Mouse (Mus musculus): ENCODE measurements at regions not wholly inside any gene's neighbourhood (a gene's known extent, or its start where the extent isn't known, plus 50 kb on each side); places are given as distances from the start of the nearest gene placed in this dataset.

DNA sequence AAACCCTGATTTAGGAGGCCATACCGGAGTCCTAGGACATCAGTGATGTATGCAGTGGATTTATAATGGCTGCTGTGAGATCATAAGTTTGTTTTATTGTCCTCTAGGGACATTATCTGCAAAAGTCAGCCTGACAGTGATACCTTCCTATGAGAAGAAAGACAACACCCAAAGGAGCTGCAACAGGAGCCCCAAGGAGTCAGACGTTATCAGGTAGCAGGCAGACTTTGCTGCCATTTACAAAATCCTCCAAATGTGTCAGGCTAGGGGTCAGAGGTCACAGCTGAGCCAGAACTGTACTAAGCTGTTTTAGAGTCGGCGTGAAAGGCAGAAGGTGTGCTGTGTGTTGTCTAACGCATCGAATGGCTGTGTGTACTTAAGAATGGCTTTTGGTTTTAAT is 65.4 kb upstream of the Kif2a start:
- WGBS, result 87% methylated on average over 6 of the region's 6 CpGs
- TF ChIP-seq CTCF (IDR thresholded peaks at IDR 0.05; ENCODE audit: insufficient read depth, low read depth, low read length) (no peak), POLR2A (IDR thresholded peaks at IDR 0.05; ENCODE audit: insufficient read depth, low read depth, low read length) (no peak)
- no peak overlapping the region for H3K4me3 ChIP-seq (ENCODE audit: insufficient read depth, low read depth, low read length)

DNA sequence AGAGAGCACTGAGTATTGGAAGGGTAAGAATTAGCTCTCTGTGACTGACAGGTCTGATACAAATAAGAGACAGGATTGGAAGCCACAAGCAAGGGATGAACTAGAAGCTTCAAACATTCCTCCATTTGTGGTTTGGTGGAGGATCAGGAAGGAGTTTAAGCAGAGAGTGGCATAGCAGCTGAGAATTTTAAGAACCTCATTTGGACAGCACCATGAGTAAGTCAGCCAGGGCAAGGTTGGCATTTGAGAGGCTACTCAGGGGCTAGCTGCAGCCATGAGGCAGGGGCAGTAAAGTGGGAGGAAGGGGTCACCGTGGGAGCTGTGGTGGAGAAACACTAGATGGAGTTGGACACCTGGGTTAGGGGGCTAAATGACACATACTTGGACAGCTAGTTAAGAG is 56.2 kb upstream of the Kif2a start:
- Histone ChIP-seq H3K27ac (ENCODE audit: insufficient read depth, low read depth, low read length) (no peak overlapping the region), H3K4me3 (ENCODE audit: insufficient read depth, low read depth, low read length) (no peak overlapping the region), H3K4me1 (ENCODE audit: control insufficient read depth, insufficient read depth, low read length) (peaks cover 4% of the 10 kb centered on the region)
- no peak for TF ChIP-seq CTCF (IDR thresholded peaks at IDR 0.05; ENCODE audit: insufficient read depth, low read depth, low read length)
- no peak for TF ChIP-seq POLR2A (IDR thresholded peaks at IDR 0.05; ENCODE audit: insufficient read depth, low read depth, low read length)
- WGBS, result 79% methylated on average over 1 of the region's 1 CpGs

More for the DNA sequence above, 65.4 kb upstream of the Kif2a start:
- Histone ChIP-seq H3K4me1 (ENCODE audit: control insufficient read depth, insufficient read depth, low read length) (no peaks in the 10 kb centered on the region), H3K27ac (ENCODE audit: insufficient read depth, low read depth, low read length) (no peak overlapping the region)

DNA sequence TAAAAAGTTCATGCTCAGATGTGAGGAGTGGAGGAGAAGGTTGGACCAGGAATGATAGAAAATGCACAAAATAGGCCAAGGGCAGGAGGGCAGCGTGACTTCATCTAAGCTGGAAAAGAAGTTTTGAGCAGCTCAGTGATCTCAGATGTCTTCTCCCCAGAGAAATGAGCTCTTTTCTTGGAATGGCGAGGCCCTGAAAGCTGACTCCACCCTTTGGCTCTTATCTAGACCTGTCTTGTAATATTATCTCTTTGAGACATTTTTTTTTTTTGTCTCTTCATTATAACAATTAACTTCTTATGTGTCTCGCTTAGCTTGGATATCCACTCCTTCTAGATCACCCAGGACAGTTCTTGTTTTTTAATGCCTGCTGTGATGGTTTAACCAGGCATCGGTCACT is 53.0 kb upstream of the Kif2a start:
- H3K27ac ChIP-seq (ENCODE audit: insufficient read depth, low read depth, low read length), result no peak overlapping the region
- 97% methylated on average over 4 of the region's 4 CpGs for WGBS
- no peak for TF ChIP-seq POLR2A (IDR thresholded peaks at IDR 0.05; ENCODE audit: insufficient read depth, low read depth, low read length)
- TF ChIP-seq CTCF (IDR thresholded peaks at IDR 0.05; ENCODE audit: insufficient read depth, low read depth, low read length), result no peak
- no peak overlapping the region for H3K4me3 ChIP-seq (ENCODE audit: insufficient read depth, low read depth, low read length)
- H3K4me1 ChIP-seq (ENCODE audit: control insufficient read depth, insufficient read depth, low read length), result peaks cover 9% of the 10 kb centered on the region

DNA sequence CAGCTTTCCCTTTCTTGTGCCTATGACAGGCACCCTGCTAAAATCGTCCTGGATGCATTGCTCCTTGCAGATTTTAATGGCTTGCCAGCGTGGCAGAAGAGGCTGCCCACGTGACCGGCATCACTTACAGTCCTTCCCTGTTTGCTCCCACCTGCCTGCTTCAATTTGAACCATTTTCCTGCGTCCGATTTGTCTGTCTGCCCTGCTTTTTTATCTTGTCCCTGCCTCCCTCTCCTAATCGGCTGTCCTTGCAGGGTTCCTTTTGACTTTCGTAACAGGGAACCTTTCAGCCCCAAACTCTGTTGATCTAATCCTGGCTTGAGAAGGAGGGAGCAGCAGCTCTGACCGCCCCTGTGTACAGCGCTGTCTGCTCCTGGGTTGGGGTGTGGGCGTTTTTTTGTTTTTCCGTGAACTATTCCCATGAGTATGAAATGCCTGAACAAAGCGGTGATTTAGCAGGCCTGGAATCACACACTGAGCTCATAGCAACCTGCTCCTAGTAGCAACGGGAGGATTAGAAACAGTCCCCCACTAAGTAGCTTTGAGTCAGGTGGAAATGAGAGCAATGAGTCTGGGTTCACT is 51.2 kb upstream of the Kif2a start:
- WGBS, result 4% methylated on average over 14 of the region's 14 CpGs

DNA sequence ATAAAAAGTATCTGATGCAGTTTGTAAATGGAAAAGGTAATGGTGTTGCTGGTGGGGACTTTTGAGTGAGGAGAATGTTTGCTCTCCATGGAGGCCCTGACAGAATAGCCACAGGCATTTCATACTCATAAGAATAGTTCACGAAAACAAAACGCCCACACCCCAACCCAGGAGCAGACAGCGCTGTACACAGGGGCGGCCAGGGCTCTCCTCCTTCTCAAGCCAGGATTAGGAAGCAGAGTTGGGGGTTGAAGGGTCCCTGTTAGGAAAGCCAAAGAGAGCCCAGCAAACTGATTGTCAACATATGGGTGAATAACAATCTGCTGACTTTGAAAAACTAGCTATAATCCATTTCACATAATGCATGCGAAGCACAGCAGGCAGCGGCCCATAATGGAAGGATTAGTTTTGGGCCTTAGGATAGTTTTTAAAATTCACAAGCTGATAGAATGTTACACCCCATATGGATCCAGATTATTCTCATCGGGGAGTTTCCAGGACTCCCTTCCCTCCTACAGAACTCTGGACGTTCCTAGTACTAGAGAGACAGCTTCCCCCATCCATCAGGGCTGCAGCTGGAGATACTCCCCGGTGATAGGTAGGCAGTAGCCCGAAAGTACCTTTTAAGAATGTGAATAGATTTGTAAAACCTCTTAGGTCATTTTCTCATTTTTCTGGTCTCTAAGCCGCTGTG is 50.6 kb upstream of the Kif2a start:
- 28% methylated on average over 11 of the region's 11 CpGs for WGBS
- peak overlapping the region; percentile 85 for H3K27ac ChIP-seq (ENCODE audit: insufficient read depth, low read depth, low read length)
- H3K4me1 ChIP-seq (ENCODE audit: control insufficient read depth, insufficient read depth, low read length), result peaks cover 9% of the 10 kb centered on the region
- no peak overlapping the region for H3K4me3 ChIP-seq (ENCODE audit: insufficient read depth, low read depth, low read length)
- TF ChIP-seq CTCF (IDR thresholded peaks at IDR 0.05; ENCODE audit: insufficient read depth, low read depth, low read length) (no peak), POLR2A (IDR thresholded peaks at IDR 0.05; ENCODE audit: insufficient read depth, low read depth, low read length) (no peak)

More for the DNA sequence above, 51.2 kb upstream of the Kif2a start:
- Histone ChIP-seq H3K4me3 (ENCODE audit: insufficient read depth, low read depth, low read length) (peak overlapping the region; percentile 1; the same call in 1 of the 2 replicates), H3K27ac (ENCODE audit: insufficient read depth, low read depth, low read length) (peak overlapping the region; percentile 85), H3K4me1 (ENCODE audit: control insufficient read depth, insufficient read depth, low read length) (peaks cover 9% of the 10 kb centered on the region)
- TF ChIP-seq POLR2A (IDR thresholded peaks at IDR 0.05; ENCODE audit: insufficient read depth, low read depth, low read length) (no peak), CTCF (IDR thresholded peaks at IDR 0.05; ENCODE audit: insufficient read depth, low read depth, low read length) (no peak)
